Mouse (Mus musculus): ENCODE measurements around the gene Foxa3. TPM values are rescaled to one million over a fixed set of nuclear protein-coding genes. Genes with fewer than 3 reads are reported as not detected.
A peak's percentile ranks its signal among the peaks of the same experiment; 100 is the strongest.
"Not testable (repeated sequence)": the region's sequence is repeated elsewhere in the genome, so short reads cannot be mapped to it uniquely, and the experiment has no call there.

The Foxa3 gene
- 0.14 and 0.61 TPM in 2 replicates for polyA plus RNA-seq (2015; fragmentation: Nextera tagmentation; extraction: Ambion mirVana)

GRCm38 (mm10) chr7:19023357-19023814 is at the start of gene Foxa3:
Gene Foxa3 (minus strand): TSS chr7:19023538.
- Histone ChIP-seq H3K27ac (peak within 1 kb of the TSS; percentile 75), H3K9me3 (replicated peaks) (no peaks in the 10 kb centered on the region), H3K4me2 (peak within 1 kb of the TSS; percentile 89), H3K27me3 (peaks cover 39% of the 10 kb centered on the region), H3K9ac (peak within 1 kb of the TSS; percentile 95), H3K4me1 (replicated peaks) (peaks cover 32% of the 10 kb centered on the region), H3K36me3 (0 out of 2 replicates have a peak, but pooled peaks cover 3% of the 10 kb centered on the region), H3K4me3 (peak within 1 kb of the TSS; percentile 99)
- ATAC-seq (replicated peaks; ENCODE audit: insufficient number of reproducible peaks, insufficient read depth, low FRiP score, low read depth) = no peak
- WGBS = 3% methylated on average over 30 of the region's 30 CpGs

- H3K9ac ChIP-seq; ATAC-seq (replicated peaks; ENCODE audit: insufficient number of reproducible peaks, insufficient read depth, low FRiP score, low read depth); H3K36me3 ChIP-seq; H3K27ac ChIP-seq; H3K4me3 ChIP-seq; H3K4me2 ChIP-seq; H3K9me3 ChIP-seq (replicated peaks); H3K4me1 ChIP-seq (replicated peaks): not testable (repeated sequence)
- H3K27me3 ChIP-seq = peaks cover 19% of the 10 kb centered on the region
- 49% methylated on average over 3 of the region's 3 CpGs for WGBS
These were observed 47.7 kb upstream of the Foxa3 start for GRCm38 (mm10) chr7:19071024-19071423.

- no peak overlapping the region for H3K4me2 ChIP-seq
- H3K27me3 ChIP-seq = peaks cover 35% of the 10 kb centered on the region
- H3K9ac ChIP-seq = no peak overlapping the region
- H3K4me3 ChIP-seq = no peak overlapping the region
- ATAC-seq (replicated peaks; ENCODE audit: insufficient number of reproducible peaks, insufficient read depth, low FRiP score, low read depth) = no peak
- H3K4me1 ChIP-seq (replicated peaks) = peaks cover 4% of the 10 kb centered on the region
- H3K27ac ChIP-seq = no peak overlapping the region
- H3K9me3 ChIP-seq (replicated peaks) = no peaks in the 10 kb centered on the region
- 42% methylated on average over 3 of the region's 3 CpGs for WGBS
- no peaks in the 10 kb centered on the region for H3K36me3 ChIP-seq
These were observed 46.2 kb upstream of the Foxa3 start for GRCm38 (mm10) chr7:19069500-19069899.

GRCm38 (mm10) chr7:19068707-19069106 is 45.4 kb upstream of the Foxa3 start:
- Histone ChIP-seq H3K9ac (no peak overlapping the region), H3K4me2 (no peak overlapping the region), H3K9me3 (replicated peaks) (no peaks in the 10 kb centered on the region), H3K36me3 (no peaks in the 10 kb centered on the region), H3K27ac (no peak overlapping the region), H3K27me3 (peaks cover 41% of the 10 kb centered on the region), H3K4me3 (no peak overlapping the region), H3K4me1 (replicated peaks) (peaks cover 4% of the 10 kb centered on the region)
- ATAC-seq (replicated peaks; ENCODE audit: insufficient number of reproducible peaks, insufficient read depth, low FRiP score, low read depth) = no peak
- 1% methylated on average over 2 of the region's 2 CpGs for WGBS

DNA sequence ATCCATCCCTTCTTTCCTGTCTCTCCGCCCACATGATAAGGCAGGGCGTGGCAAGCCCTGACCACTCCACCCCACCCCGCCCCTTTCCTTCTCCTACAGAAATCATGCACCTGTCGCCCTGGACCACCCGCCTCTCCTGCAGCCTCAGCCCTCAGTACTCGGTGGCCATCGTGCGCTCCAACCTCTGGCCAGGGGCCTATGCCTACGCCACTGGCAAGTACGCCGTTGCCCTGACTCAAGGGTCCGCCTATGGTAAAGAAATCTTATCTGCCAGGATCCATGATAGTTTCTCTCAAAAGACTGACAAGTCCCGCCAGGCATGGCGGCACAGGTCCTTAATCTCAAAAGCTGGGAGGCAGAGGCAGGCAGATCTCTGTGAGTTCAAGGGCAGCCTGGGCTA is 44.6 kb upstream of the Foxa3 start:
- 57% methylated on average over 12 of the region's 14 CpGs for WGBS
- Histone ChIP-seq H3K9ac (no peak overlapping the region), H3K4me3 (no peak overlapping the region), H3K4me2 (no peak overlapping the region), H3K4me1 (replicated peaks) (peaks cover 4% of the 10 kb centered on the region), H3K36me3 (no peaks in the 10 kb centered on the region), H3K9me3 (replicated peaks) (no peaks in the 10 kb centered on the region), H3K27ac (no peak overlapping the region), H3K27me3 (peaks cover 44% of the 10 kb centered on the region)
- no peak; the same call in 1 of the 2 replicates for ATAC-seq (replicated peaks; ENCODE audit: insufficient number of reproducible peaks, insufficient read depth, low FRiP score, low read depth)

- WGBS = 39% methylated on average over 14 of the region's 14 CpGs
- no peak for ATAC-seq (replicated peaks; ENCODE audit: insufficient number of reproducible peaks, insufficient read depth, low FRiP score, low read depth)
- no peak overlapping the region for H3K9ac ChIP-seq
- H3K27me3 ChIP-seq = peaks cover 44% of the 10 kb centered on the region
- H3K4me1 ChIP-seq (replicated peaks) = peaks cover 4% of the 10 kb centered on the region
- H3K27ac ChIP-seq = no peak overlapping the region
- H3K9me3 ChIP-seq (replicated peaks) = no peaks in the 10 kb centered on the region
- H3K4me2 ChIP-seq = no peak overlapping the region
- H3K4me3 ChIP-seq = no peak overlapping the region
- no peaks in the 10 kb centered on the region for H3K36me3 ChIP-seq
These were observed 43.7 kb upstream of the Foxa3 start for GRCm38 (mm10) chr7:19067063-19067462.

GRCm38 (mm10) chr7:19065896-19066295 is 42.6 kb upstream of the Foxa3 start:
- Histone ChIP-seq H3K4me3 (0 out of 2 replicates have a peak overlapping the region, but pooled peaks have one; percentile 2), H3K27ac (no peak overlapping the region), H3K36me3 (no peaks in the 10 kb centered on the region), H3K9me3 (replicated peaks) (no peaks in the 10 kb centered on the region), H3K4me2 (no peak overlapping the region), H3K27me3 (peaks cover 44% of the 10 kb centered on the region), H3K4me1 (replicated peaks) (peaks cover 4% of the 10 kb centered on the region), H3K9ac (no peak overlapping the region)
- no peak for ATAC-seq (replicated peaks; ENCODE audit: insufficient number of reproducible peaks, insufficient read depth, low FRiP score, low read depth)
- WGBS = 42% methylated on average over 13 of the region's 13 CpGs

GRCm38 (mm10) chr7:19057405-19057804 is 34.1 kb upstream of the Foxa3 start:
- Histone ChIP-seq H3K4me2 (no peak overlapping the region), H3K27ac (no peak overlapping the region), H3K27me3 (no peaks in the 10 kb centered on the region), H3K9ac (no peak overlapping the region), H3K4me3 (no peak overlapping the region), H3K36me3 (no peaks in the 10 kb centered on the region; the same call in 1 of the 2 replicates), H3K9me3 (replicated peaks) (no peaks in the 10 kb centered on the region), H3K4me1 (replicated peaks) (peaks cover 10% of the 10 kb centered on the region; the same call in 1 of the 2 replicates)
- WGBS = 82% methylated on average over 10 of the region's 10 CpGs
- ATAC-seq (replicated peaks; ENCODE audit: insufficient number of reproducible peaks, insufficient read depth, low FRiP score, low read depth) = no peak

- no peaks in the 10 kb centered on the region for H3K9me3 ChIP-seq (replicated peaks)
- no peak overlapping the region for H3K9ac ChIP-seq
- H3K4me1 ChIP-seq (replicated peaks) = peaks cover 10% of the 10 kb centered on the region; the same call in 1 of the 2 replicates
- H3K27ac ChIP-seq = no peak overlapping the region
- no peak for ATAC-seq (replicated peaks; ENCODE audit: insufficient number of reproducible peaks, insufficient read depth, low FRiP score, low read depth)
- H3K36me3 ChIP-seq = peaks cover 18% of the 10 kb centered on the region
- H3K27me3 ChIP-seq = no peaks in the 10 kb centered on the region
- no peak overlapping the region for H3K4me2 ChIP-seq
- 88% methylated on average over 8 of the region's 8 CpGs for WGBS
- H3K4me3 ChIP-seq = no peak overlapping the region
These were observed 31.8 kb upstream of the Foxa3 start for GRCm38 (mm10) chr7:19055108-19055507.

DNA sequence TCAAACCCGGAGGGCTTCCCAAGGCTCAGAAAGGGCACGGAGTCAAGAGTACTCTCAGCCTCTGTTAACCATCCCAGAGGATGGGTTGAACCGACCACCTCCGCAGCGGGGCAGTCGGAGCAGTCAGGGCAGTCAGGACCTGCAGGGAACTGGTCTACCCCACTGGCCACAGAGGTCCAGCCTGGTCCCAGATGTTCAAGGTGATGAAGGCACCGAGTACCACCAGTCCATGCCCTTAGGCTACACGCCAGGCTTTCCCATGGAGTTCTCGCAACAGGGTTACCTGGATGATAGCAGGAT is 31.4 kb upstream of the Foxa3 start:
- 68% methylated on average over 9 of the region's 9 CpGs for WGBS
- Histone ChIP-seq H3K36me3 (peaks cover 22% of the 10 kb centered on the region), H3K27me3 (no peaks in the 10 kb centered on the region), H3K9ac (no peak overlapping the region), H3K4me2 (peak overlapping the region; percentile 14), H3K27ac (no peak overlapping the region), H3K4me1 (replicated peaks) (peaks cover 10% of the 10 kb centered on the region; the same call in 1 of the 2 replicates), H3K4me3 (no peak overlapping the region), H3K9me3 (replicated peaks) (no peaks in the 10 kb centered on the region)
- no peak for ATAC-seq (replicated peaks; ENCODE audit: insufficient number of reproducible peaks, insufficient read depth, low FRiP score, low read depth)

DNA sequence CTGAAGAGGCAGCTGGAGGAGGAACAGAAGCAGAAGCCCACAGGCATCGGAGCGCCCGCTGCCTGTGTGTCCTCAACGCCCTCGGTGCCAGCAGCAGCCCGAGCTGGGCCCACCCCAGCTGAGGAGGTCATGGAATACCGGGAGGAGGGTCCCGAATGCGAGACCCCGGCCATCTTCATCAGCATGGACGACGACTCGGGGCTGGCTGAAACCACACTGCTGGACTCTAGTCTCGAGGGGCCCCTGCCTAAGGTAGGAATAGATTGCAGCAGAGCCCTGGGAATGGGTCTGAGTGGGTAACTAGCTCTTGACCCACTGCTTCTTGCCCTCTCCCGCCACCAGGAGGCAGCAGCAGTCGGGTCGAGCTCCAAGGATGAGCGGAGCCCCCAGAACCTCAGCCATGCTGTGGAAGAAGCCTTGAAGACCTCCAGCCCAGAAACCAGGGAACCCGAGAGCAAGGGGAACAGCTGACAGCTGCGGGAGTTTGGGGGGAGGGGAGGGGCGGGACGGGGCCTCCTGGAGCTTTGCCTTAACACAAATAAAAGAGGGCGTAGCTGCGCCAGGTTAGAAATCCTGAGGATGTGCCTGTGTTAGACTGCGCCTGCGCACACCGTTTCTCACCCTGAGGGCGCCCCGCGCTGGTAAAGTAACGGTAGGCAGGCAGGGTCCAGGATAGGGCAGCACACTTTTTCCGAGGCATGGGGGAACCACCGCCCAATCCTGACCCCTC is 30.9 kb upstream of the Foxa3 start, which contains the start of gene Rsph6a:
TSS of gene Rsph6a (plus strand) at position 644 of the 730 bp plus-strand sequence.
- Histone ChIP-seq H3K4me1 (replicated peaks) (peaks cover 10% of the 10 kb centered on the region; the same call in 1 of the 2 replicates), H3K27ac (no peak within 1 kb of the TSS), H3K27me3 (no peaks in the 10 kb centered on the region), H3K9me3 (replicated peaks) (no peaks in the 10 kb centered on the region), H3K36me3 (peaks cover 27% of the 10 kb centered on the region), H3K4me2 (peak within 1 kb of the TSS; percentile 14), H3K4me3 (no peak within 1 kb of the TSS), H3K9ac (no peak within 1 kb of the TSS)
- no peak; the same call in 1 of the 2 replicates for ATAC-seq (replicated peaks; ENCODE audit: insufficient number of reproducible peaks, insufficient read depth, low FRiP score, low read depth)
- 32% methylated on average over 33 of the region's 33 CpGs for WGBS

DNA sequence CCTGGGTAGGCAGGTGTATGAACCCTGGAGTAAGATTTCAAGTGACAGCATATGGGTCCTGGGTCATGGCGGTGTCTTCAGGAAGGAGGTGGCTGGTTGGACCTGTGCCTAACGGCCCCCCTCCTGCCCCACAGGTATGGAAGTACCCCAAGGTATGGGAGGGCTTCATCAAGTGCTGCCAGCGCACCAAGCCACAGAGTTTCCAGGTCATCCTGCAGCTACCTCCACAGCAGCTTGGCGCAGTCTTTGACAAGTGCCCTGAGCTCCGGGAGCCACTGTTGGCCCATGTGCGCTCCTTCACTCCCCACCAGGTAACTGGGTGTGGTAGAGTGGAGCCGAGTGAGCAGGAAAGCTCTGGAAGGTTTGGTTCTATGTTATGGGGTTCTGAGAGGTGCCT is 29.8 kb upstream of the Foxa3 start:
- Histone ChIP-seq H3K9me3 (replicated peaks) (no peaks in the 10 kb centered on the region), H3K27ac (no peak overlapping the region), H3K27me3 (no peaks in the 10 kb centered on the region), H3K4me2 (no peak overlapping the region), H3K4me3 (no peak overlapping the region), H3K9ac (no peak overlapping the region), H3K36me3 (peaks cover 36% of the 10 kb centered on the region), H3K4me1 (replicated peaks) (peaks cover 10% of the 10 kb centered on the region; the same call in 1 of the 2 replicates)
- WGBS = 82% methylated on average over 7 of the region's 7 CpGs
- no peak for ATAC-seq (replicated peaks; ENCODE audit: insufficient number of reproducible peaks, insufficient read depth, low FRiP score, low read depth)

Data from heart, embryonic 15.5 days (tissue).